Mouse (Mus musculus) bone marrow macrophage, adult 2 months (primary cell): ENCODE measurements around the gene Prr13.

Source experiments
- CTCF ChIP-seq: IDR thresholded peaks from 2 replicates; pipeline ENCODE4 v1.5.1; 2012; ENCODE audit warnings: low read depth, mild to moderate bottlenecking, low read length, moderate library complexity
- POLR2A ChIP-seq: IDR thresholded peaks from 2 replicates; pipeline ENCODE4 v1.6.1; 2012; ENCODE audit warnings: mild to moderate bottlenecking, low read depth, low read length, borderline replicate concordance

GRCm38 (mm10) chr15:102460971-102461370 lies 2.1 kb downstream of the Prr13 start:
- no peak for TF ChIP-seq CTCF
- no peak for TF ChIP-seq POLR2A
